Mouse (Mus musculus): Measurements from ENCODE around the gene Fthl17e.
"Not testable (repeated sequence)": the region's sequence is repeated elsewhere in the genome, so short reads cannot be mapped to it uniquely, and the experiment has no call there.

GRCm38 (mm10) chrX:9041611-9042010 is 8.3 kb downstream of the Fthl17e start:
- TF ChIP-seq POLR2A (IDR thresholded peaks at IDR 0.05; ENCODE audit: control insufficient read depth in 1 of 2, insufficient read depth in 1 of 2, low read depth in 1 of 2, low read length in 2 of 2, poor library complexity in 1 of 2); CHD2 (IDR thresholded peaks at IDR 0.05; ENCODE audit: low read length); EP300 (IDR thresholded peaks at IDR 0.05; ENCODE audit: low read depth in 1 of 2, low read length in 2 of 2); NRF1 (IDR thresholded peaks at IDR 0.05; ENCODE audit: insufficient read depth, low read depth, low read length, poor library complexity, severe bottlenecking); MAX (IDR thresholded peaks at IDR 0.05; ENCODE audit: low read length); POLR2AphosphoS5 (IDR thresholded peaks at IDR 0.05; ENCODE audit: borderline replicate concordance, low read depth, low read length); MYC (IDR thresholded peaks at IDR 0.05; ENCODE audit: low read depth, low read length); NELFE (IDR thresholded peaks at IDR 0.05; ENCODE audit: low read depth, low read length); HCFC1 (IDR thresholded peaks at IDR 0.05; ENCODE audit: low read depth, low read length); JUND (IDR thresholded peaks at IDR 0.05; ENCODE audit: low read depth, low read length); RCOR1 (IDR thresholded peaks at IDR 0.05; ENCODE audit: low read depth, low read length); ZKSCAN1 (IDR thresholded peaks at IDR 0.05; ENCODE audit: low read depth, low read length); USF1 (IDR thresholded peaks at IDR 0.05; ENCODE audit: low read depth, low read length): not testable (repeated sequence)
- TF ChIP-seq CTCF (IDR thresholded peaks at IDR 0.05 in 2 of 3, conservative IDR thresholded peaks at IDR 0.05 in 1 of 3; ENCODE audit: control insufficient read depth in 1 of 3, insufficient read depth in 1 of 3, low read depth in 2 of 3, low read length in 3 of 3, poor library complexity in 1 of 3, severe bottlenecking in 1 of 3), result peak in 2 of 3 experiments; percentile 12 to 22; a peak in 2 of 6 replicates

Data from MEL (cell line).